Mouse (Mus musculus) bone marrow macrophage, adult 2 months (primary cell): Measurements from ENCODE around the gene Mrps5.

Experiments
- CTCF ChIP-seq: IDR thresholded peaks from 2 replicates; pipeline ENCODE4 v1.5.1; 2012; ENCODE audit warnings: low read depth, mild to moderate bottlenecking, low read length, moderate library complexity
- POLR2A ChIP-seq: IDR thresholded peaks from 2 replicates; pipeline ENCODE4 v1.6.1; 2012; ENCODE audit warnings: mild to moderate bottlenecking, low read depth, low read length, borderline replicate concordance

DNA sequence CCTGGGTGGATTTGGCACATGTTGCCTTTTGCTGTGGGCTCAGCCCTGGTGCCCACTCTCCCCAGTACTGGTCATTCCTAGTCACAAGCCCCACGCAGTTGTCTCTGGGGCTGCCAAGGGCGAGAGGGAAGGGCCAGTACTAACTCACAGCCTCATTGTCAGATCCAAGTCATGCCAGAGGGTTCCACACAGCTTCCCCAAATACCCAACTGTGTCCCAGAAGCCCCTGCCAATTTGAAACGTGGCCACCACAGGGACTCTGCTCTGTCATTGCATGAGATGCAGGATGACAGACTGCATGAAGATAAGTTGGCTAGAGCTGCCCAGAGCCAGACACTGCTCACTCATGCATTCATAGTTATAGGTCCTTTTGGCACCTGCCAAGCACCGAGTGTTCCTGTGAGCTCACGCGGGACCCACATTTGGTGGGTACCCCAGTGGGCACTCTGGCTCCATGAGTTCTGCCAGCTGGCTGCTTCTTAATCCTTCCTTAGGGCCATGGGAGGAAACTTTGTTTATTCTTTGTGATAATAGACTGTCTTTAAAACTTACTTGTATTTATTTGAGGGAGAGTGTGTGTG, 41.1 kb downstream of the Mrps5 start:
- no peak for TF ChIP-seq CTCF
- no peak for TF ChIP-seq POLR2A
